Comparison of ENCODE assay signal across 19 mouse cellular contexts in the genomic region with DNA sequence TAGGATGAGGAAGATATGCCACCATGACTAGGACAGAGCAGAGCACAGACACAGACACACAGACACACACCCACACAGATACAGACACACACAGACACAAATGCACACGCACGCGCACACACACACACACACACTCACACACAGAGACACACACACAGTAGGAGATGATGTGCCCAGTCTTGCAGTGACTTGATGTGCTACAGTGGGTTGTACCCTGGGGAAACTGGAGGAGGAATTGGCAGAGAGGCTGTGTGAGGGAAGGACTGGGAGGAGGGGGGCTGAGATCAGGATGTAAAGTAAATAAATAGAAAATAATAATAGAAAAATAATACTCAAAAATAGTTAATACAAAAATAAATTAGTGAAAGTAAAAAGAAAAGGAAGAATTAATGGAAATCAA.
"Had no signal": no experiment of that assay in that cellular context is flagged by ENCODE, and none has a peak within 500 bp of the region (broad histone marks: within the 10 kb centered on the region; RNA-seq: fewer than 3 reads in every experiment).

No protein-coding gene starts in this region.

- ATAC-seq: intestine, embryonic 16.5 days had no signal

- H3K36me3 ChIP-seq: liver, embryonic 13.5 days; neural tube, embryonic 12.5 days; neural tube, embryonic 15.5 days had no signal

- H3K4me1 ChIP-seq: liver, embryonic 13.5 days; neural tube, embryonic 12.5 days; neural tube, embryonic 15.5 days had no signal

- H3K9ac ChIP-seq: liver, embryonic 13.5 days; neural tube, embryonic 12.5 days; neural tube, embryonic 15.5 days had no signal

- H3K27ac ChIP-seq: liver, embryonic 13.5 days; neural tube, embryonic 12.5 days; neural tube, embryonic 15.5 days; stomach, postnatal 0 days had no signal

- DNase-seq: kidney, adult 8-10 months; kidney, postnatal 10 days; kidney, postnatal 4 days; left cerebral cortex, postnatal 4 days; liver, embryonic 13.5 days; lung, adult 2 months; lung, postnatal 14 days; lung, postnatal 4 days; midbrain, embryonic 14.5 days; right cerebral cortex, adult 18-20 months; right cerebral cortex, postnatal 14 days; right cerebral cortex, postnatal 4 days; thymus, adult 2 months; thymus, postnatal 14 days; thymus, postnatal 4 days had no signal

- H3K4me3 ChIP-seq: liver, embryonic 13.5 days; neural tube, embryonic 12.5 days; neural tube, embryonic 15.5 days had no signal

- H3K4me2 ChIP-seq: liver, embryonic 13.5 days; neural tube, embryonic 12.5 days; neural tube, embryonic 15.5 days had no signal

- H3K27me3 ChIP-seq: liver, embryonic 13.5 days; neural tube, embryonic 12.5 days; neural tube, embryonic 15.5 days had no signal

- H3K9me3 ChIP-seq: liver, embryonic 13.5 days; neural tube, embryonic 12.5 days; neural tube, embryonic 15.5 days had no signal
